Mouse (Mus musculus): ENCODE data around the gene Clmp. TPM values are rescaled to one million over a fixed set of nuclear protein-coding genes. Genes with fewer than 3 reads are reported as not detected.

Clmp gene
- total RNA-seq, 2 experiments from 2014 or later, result 116 to 135 TPM

DNA sequence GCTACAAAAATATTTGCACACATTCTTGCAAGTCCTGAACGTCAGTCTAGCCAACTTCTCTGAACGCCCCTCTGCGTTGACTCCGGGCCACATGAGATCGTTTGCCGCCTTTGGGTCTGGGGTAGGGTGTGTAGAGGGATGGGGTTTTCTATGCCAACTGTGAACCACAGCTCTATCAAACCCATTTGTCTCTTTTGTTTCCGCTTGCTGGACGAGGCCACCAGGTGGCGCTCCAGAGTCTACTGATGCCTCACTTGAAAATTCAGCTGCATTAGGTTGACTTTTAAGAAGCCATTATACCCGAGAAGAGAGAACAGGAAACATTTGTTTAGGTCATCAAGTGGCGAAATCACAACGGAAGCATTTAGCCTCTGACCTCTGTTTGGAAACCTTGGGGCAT lies 148.8 kb downstream of the Clmp start:
- intact Hi-C loops (cut with DNase I), result loop anchor here (2.0 to 10.0 kb wide), 2 partner anchors 148 to 360 kb away; no protein-coding TSS in a partner anchor
- peak; percentile 85 for DNase-seq

Other genes with a start within 250 kb of the Clmp start
- 100 to 1,000 TPM; 108 to 117 TPM for gene Gramd1b, start 154.6 kb upstream of the Clmp start, total RNA-seq (2021)
- not detected for gene Gm21915, start 15.3 kb upstream of the Clmp start, total RNA-seq (2021)
- gene Hspa8, start 115.0 kb downstream of the Clmp start, total RNA-seq (2021), result 1,000 to 10,000 TPM; 2,038 to 2,082 TPM
- not detected for gene Bsx, start 188.2 kb downstream of the Clmp start, total RNA-seq (2021)

Measured in left cerebral cortex, postnatal 4 days (tissue).